13 mouse cellular contexts compared by ENCODE assay signal in the genomic region with DNA sequence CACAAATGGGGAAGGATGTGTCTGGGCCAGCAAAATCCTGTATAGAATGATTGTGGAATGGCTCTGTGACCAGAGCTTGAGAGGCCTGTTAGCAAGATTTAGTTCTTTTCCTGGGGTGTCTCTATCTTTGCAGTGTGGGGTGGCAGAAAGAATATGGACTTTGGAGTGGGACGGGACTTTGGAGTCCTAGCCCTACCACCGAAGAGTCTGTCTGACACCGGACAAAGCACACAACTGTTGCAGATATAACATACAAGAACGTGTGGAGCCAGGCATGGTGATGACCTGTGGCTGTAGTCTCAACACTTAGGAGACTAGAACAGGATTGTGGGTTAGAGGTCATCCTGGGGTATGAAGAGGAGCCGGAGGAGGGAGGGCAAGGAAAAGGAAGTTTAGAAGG.
"Had no signal": no experiment of that assay in that cellular context is flagged by ENCODE, and none has a peak within 500 bp of the region (broad histone marks: within the 10 kb centered on the region; RNA-seq: fewer than 3 reads in every experiment).

No protein-coding gene starts in this region.

- H3K9me3 ChIP-seq: kidney, embryonic 15.5 days; limb, embryonic 15.5 days; liver, embryonic 13.5 days; midbrain, embryonic 12.5 days; midbrain, embryonic 15.5 days; neural tube, embryonic 15.5 days had no signal

- DNase-seq: layer of hippocampus, postnatal 36 days; liver, embryonic 13.5 days; lung, adult 2 months; thymus, adult 18-20 months; thymus, postnatal 36 days had no signal

- H3K27ac ChIP-seq: kidney, embryonic 15.5 days; left cerebral cortex, adult 2 months; limb, embryonic 12.5 days; limb, embryonic 15.5 days; liver, embryonic 13.5 days; midbrain, embryonic 12.5 days; midbrain, embryonic 15.5 days; neural tube, embryonic 12.5 days; neural tube, embryonic 15.5 days had no signal

- H3K4me1 ChIP-seq: liver, embryonic 13.5 days; midbrain, embryonic 15.5 days; neural tube, embryonic 15.5 days had no signal

- H3K4me2 ChIP-seq: kidney, embryonic 15.5 days; limb, embryonic 12.5 days; limb, embryonic 15.5 days; liver, embryonic 13.5 days; midbrain, embryonic 12.5 days; midbrain, embryonic 15.5 days; neural tube, embryonic 12.5 days; neural tube, embryonic 15.5 days had no signal

- H3K27me3 ChIP-seq: kidney, embryonic 15.5 days; limb, embryonic 12.5 days; limb, embryonic 15.5 days; liver, embryonic 13.5 days; midbrain, embryonic 12.5 days; midbrain, embryonic 15.5 days; neural tube, embryonic 12.5 days; neural tube, embryonic 15.5 days had no signal

- H3K36me3 ChIP-seq: kidney, embryonic 15.5 days; limb, embryonic 12.5 days; limb, embryonic 15.5 days; liver, embryonic 13.5 days; midbrain, embryonic 12.5 days; midbrain, embryonic 15.5 days; neural tube, embryonic 12.5 days; neural tube, embryonic 15.5 days had no signal

- ATAC-seq: midbrain, embryonic 15.5 days had no signal

- H3K9ac ChIP-seq: kidney, embryonic 15.5 days; limb, embryonic 12.5 days; limb, embryonic 15.5 days; liver, embryonic 13.5 days; midbrain, embryonic 12.5 days; midbrain, embryonic 15.5 days; neural tube, embryonic 12.5 days; neural tube, embryonic 15.5 days had no signal

- H3K4me3 ChIP-seq: kidney, embryonic 15.5 days; left cerebral cortex, adult 2 months; limb, embryonic 12.5 days; limb, embryonic 15.5 days; liver, embryonic 13.5 days; midbrain, embryonic 12.5 days; midbrain, embryonic 15.5 days; neural tube, embryonic 12.5 days; neural tube, embryonic 15.5 days had no signal
